Mouse (Mus musculus) brain, embryonic 18.5 days (tissue): ENCODE data around the gene Olfr558.

Experiments used
- DNase-seq: peaks from one replicate; pipeline ENCODE4 v3.0.0-alpha.2; 2012; ENCODE audit warnings: low read depth, low spot score

Gene Olfr558

GRCm38 (mm10) chr7:102701915-102702314, at the start of gene Olfr558:
Gene Olfr558 (plus strand): TSS chr7:102702215.
- no peak for DNase-seq

- no peak for DNase-seq
These were observed 43.5 kb upstream of the Olfr558 start, which contains the start of gene Olfr555 for GRCm38 (mm10) chr7:102658523-102658922. Gene Olfr555 (plus strand): TSS chr7:102658823.

DNA sequence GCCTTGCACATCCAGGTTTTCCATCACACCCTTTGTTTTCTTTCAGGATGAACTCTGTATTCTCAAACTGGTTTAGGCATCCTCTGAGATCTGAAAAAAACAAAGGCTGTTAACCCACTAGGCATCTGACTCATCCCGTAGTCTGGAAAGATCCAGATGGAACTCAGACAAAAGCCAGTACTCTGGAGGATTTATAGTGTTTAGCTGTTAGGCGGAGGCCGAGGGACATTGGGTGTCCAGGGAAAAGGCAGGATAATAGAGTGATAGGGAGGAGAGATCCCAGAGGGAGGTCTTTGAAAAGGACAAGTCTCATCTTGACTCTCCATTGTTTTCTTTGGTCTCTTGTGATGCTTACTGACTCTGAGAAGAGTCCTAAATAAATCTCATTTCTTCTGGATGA, 37.4 kb upstream of the Olfr558 start, which contains the start of gene Olfr556:
Olfr556 (plus strand) TSS at position 301 of the 400 bp plus-strand sequence.
- no peak for DNase-seq

GRCm38 (mm10) chr7:102665378-102665777, 36.6 kb upstream of the Olfr558 start:
- DNase-seq: no peak

DNA sequence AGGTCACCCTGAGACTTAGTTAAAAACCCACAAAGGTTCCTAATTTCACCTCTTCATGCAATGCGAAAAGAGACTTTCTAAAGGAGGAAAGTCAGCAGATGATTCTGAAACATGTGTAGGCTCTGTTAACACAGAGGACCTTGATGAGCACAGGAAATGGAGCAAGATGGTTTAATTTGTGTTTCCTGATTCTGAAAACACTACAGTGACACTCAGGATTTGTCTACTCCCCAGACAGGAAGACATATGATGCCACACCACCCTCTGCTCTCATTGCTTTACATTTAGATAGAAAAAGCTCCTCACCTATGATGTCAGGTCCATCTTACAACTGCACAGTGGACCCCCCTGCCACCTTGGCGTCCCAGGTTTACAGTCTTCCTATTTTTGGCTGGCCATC, 25.8 kb upstream of the Olfr558 start:
- no peak for DNase-seq

DNA sequence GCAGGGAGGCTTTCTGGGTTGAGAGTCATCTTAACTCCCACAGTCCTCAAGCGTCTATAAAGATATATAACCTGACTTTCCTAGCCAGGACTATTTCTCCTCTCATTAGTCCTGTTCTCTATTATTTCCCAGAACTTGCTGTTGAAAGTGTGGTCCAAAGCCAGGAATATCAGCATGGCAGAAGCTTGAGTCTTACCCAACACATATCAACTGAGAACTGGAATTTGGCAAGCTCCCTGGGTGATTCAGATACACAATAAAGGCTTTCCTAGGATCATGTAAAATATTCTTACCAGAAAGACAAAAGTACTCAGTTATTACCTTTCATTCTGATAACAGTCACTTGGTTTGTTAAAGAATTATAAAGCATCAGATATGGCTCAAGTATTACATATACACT, 20.1 kb upstream of the Olfr558 start:
- no peak for DNase-seq

- peak; percentile 65 for DNase-seq
These were observed 15.0 kb upstream of the Olfr558 start, which contains the start of gene Trim68 for GRCm38 (mm10) chr7:102686944-102687501. Gene Trim68 (minus strand): TSS chr7:102687327.

DNA sequence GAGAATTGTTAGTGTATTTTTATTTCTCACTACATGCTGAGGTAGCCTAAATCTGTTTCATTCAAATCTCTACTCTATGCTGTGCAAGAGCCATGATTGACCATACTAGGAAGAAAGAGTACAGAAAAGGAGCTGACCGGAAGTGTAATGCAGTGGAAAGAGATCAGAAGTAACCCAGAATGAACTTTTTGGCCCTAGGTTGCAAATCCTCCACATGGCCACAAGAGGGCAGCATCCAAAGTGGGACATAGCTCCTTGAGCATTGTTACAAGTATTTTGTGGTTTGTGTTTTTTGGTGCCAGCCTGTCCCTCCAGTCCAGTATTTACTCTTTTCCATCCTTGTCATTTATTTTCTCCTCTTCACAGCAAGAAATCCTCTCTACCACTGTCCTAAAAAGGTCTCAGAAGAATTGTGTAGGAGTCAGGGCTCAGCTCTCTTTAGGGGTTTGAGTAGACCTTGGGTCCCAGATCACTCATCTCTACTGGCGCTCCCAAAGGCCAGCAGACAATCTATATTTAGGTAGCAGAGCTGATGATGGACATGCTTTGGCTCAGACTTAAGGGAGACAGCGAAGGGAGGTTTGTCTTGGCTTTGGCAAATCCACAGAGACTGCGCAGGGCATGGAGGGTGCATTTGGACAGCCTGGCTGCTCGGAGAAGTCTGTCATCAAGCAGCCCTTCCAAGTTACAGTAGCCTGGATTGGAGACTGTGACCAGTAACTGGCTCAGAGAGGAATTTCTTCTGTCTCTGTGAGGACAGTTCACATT, 6.5 kb upstream of the Olfr558 start, which contains the start of gene Olfr557:
Olfr557 (plus strand) TSS at position 553 of the 768 bp plus-strand sequence.
- DNase-seq: no peak

DNA sequence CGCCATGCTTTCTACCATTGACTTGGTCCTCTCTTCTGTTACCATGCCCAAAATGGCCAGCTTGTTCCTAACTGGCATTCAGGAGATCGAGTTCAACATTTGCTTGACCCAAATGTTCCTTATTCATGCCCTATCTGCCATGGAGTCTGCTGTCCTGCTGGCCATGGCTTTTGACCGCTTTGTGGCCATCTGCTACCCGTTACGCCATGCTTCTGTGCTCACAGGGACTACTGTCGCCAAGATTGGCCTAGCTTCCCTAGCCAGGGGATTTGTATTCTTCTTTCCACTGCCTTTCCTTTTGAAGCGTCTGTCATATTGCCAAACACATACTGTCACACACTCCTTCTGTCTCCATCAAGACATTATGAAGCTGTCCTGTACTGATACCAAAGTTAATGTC, 3.6 kb upstream of the Olfr558 start:
- DNase-seq: no peak

DNA sequence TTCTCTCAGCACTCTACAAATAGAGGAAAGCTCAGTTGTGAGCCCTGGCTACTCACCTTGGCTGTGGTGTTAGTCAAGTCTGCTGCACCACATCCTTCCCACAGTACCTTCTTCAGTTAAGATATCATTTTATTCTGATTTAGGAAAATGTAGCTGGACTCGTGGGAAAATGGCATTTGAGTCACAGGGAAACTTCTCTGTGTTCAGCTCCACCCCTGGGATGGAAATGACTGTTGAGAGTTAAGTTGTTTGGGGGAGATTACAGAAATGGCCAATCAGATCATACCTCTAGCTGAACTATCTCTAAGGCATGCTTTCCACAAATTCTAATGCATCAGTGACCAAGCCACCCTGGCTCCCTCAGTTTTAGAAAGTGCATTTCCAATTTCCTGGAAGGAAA, 17.0 kb downstream of the Olfr558 start, which contains the start of gene Olfr33:
Olfr33 (minus strand) TSS at position 101 of the 400 bp plus-strand sequence.
- DNase-seq: no peak

GRCm38 (mm10) chr7:102727391-102727790, 25.4 kb downstream of the Olfr558 start, which contains the start of gene Olfr559:
Gene Olfr559 (minus strand): TSS chr7:102727491.
- DNase-seq: no peak

- no peak for DNase-seq
These were observed 31.8 kb downstream of the Olfr558 start for GRCm38 (mm10) chr7:102733793-102734192.

- DNase-seq: no peak
These were observed 35.7 kb downstream of the Olfr558 start for GRCm38 (mm10) chr7:102737705-102738104.

DNA sequence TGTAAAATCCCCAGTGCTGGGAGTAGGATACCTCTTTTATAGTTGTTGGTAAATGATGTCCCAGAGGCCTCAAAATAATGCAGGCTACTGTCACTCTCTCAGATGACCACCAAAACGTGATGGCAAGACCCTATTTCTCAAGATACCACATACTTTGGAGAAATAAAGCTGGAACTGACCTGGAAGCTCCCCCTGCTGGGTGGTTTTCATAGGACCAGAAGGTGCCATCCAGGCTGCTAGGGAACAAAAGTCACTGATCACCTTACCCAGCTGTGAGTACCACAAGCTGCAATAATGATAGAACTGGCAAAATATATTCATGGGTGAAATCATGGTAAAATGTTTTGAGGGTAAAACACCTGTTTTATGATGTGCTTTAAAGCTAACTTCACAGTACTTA, 50.1 kb downstream of the Olfr558 start:
- no peak for DNase-seq

GRCm38 (mm10) chr7:102759266-102759665, 57.3 kb downstream of the Olfr558 start, which contains the start of the genes Olfr560 and Olfr78:
Gene Olfr560 (minus strand): TSS chr7:102759366.
Gene Olfr78 (minus strand): TSS chr7:102759471.
- no peak for DNase-seq
